Mouse (Mus musculus) regulatory T cell (primary cell): ENCODE measurements around the gene Ccpg1.

Experiments
- in situ Hi-C: fragments of 300-600 bp; cut with MboI, MseI; formaldehyde crosslinking; loops from one replicate; pipeline ENCODE4 v1.15.1; 2025; ENCODE audit warnings: high pct_unique_total_duplicates

Gene Ccpg1

DNA sequence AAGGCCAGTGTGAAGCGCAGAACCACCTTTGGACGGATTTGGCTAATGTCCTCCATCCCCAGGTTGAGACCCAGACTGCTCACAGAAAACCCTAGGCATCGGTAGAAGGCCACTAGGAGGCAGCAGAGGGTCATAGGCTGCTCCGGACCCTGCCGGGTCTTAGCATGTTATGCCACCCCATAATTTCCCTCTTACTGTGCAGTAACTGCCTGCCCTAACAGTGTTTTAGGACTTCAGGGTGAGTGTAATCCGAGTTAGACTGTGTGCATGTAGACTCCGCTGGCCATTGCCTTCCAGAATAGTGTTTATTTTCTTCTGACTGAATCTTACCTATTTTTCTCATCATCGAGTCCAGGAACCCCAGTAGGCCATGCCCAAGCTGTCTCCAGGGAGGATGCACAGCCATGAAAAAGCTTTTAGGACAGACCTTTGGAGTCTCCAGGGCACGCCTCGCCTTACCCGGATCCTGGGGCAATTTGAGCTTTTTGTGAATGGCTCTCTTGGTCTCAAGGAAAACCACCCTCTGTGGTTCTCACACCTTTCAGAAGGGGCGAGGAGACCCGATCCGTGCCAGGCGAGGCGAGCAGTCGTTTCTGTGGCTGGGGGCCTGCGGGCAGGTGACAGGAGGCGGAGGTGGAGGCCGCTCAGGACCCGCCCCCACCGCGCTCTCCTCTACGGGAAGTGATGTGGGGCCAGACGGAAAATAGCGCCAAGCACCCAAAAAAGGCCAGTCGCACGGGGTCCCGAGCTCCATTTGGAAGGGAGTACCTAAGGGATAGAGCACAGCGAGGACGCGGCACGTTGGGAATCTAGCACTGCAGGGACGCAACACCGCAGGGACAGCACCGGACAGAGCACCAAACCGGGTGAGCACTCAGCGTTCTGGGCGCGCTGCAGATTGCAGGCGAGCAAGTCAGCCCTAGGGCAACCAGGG, 59.2 kb downstream of the Ccpg1 start, which contains the start of gene Rab27a:
Gene Rab27a (plus strand): TSS at position 709 of the 934 bp plus-strand sequence.
- in situ Hi-C loops: loop anchor here (5.0 kb wide), 2 partner anchors 48 to 82 kb away; no protein-coding TSS in a partner anchor

GRCm38 (mm10) chr9:73045204-73045603, 60.0 kb downstream of the Ccpg1 start:
- in situ Hi-C loops: no loop called here

DNA sequence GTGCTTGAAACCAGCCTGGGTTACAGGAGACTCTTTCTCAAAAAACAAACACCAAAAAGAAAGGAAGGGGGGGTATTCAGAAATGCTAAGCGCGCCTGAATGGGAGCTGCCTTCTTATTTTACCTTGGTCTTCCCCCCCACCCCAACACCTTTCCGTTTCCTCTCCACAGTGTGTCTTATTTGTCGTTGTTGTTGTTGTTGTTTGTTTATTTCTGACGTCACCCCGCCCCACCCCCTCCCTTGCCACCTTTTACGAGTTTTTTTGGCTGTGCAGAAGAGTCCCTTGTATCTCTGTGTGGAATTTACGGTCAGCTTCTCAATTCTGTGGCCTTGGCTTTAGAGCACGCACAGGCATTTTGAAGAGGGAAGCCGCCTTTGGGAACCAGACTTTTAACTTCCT, 60.5 kb downstream of the Ccpg1 start:
- in situ Hi-C loops: no loop called here

DNA sequence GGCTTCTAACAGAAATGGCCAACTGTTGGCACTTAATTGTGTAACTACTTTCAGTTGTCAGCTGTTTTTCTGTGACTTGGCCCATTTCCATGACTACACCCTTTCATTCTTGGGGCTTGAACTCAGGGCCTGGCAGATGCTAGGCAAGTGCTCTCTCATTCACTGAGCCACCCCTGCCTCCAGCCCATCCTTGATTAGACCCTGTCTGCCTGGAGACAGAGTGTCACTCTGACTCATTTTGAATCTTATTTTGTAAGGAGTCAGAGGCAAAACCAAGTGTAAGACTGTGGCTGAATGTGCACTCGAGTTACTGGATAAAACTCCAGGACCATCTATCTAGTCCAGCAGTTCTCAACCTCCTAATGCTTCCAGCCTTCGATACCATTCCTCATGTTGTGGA, 62.7 kb downstream of the Ccpg1 start:
- in situ Hi-C loops: no loop called here

DNA sequence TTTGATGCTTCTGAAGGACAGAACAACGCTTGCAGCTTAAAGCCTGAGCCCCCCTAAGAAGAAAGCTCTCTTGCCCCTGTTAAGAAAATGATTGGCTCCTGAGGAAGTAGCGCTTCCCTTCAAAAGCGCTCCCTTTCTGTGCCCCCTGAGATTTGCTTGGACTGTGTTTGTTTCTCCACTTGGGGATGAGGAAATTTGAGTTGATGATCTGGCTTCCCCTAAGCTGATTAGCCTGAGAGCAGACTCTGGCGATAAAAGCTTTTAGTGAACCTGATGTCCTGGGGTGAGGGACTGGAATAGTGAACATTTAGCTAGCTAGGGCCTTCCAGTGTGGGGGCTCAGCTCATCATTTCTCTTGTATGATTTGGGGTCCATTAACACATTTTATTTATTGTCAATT, 63.7 kb downstream of the Ccpg1 start:
- in situ Hi-C loops: no loop called here

DNA sequence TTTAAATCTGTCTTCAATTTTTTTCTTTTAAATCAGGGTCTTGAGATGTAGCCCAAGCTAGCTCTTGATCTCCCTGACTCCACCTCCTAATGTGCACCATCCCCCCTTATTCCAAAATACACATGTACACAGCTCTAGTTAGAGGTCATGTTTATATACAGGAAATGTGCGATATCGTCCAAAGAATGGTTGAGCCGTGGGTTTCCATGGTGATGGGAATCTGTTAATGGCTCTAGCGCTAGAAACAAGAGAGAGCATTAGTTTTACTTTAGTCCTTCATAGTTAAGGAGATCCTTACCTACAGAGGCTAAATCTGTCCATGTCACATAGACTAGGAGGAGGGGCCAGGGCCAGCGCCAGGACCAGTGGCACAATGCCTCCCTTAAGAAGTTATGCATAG, 64.6 kb downstream of the Ccpg1 start:
- in situ Hi-C loops: no loop called here

- in situ Hi-C loops: no loop called here
Measured at GRCm38 (mm10) chr9:73050606-73051005, 65.4 kb downstream of the Ccpg1 start.

GRCm38 (mm10) chr9:73055441-73055911, 70.2 kb downstream of the Ccpg1 start:
- in situ Hi-C loops: no loop called here

DNA sequence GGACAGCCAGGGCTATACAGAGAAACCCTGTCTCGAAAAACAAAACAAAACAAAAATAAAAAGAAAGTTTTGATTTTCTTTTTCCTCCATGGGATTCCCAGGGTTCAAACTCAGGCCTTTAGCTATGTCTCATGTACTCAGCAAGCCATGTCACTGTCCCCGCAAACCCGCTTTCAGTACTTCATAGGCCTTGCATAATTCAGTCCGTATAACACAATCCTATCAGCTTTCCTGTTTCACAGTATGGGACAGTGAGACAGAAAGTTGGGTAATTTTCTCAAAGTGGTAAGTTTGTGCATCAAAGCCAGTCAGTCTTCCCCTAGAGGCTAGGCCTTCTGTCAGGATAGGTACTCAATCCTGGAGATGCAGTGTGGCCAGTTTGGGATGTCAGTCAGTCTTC, 74.0 kb downstream of the Ccpg1 start:
- in situ Hi-C loops: no loop called here

- in situ Hi-C loops: no loop called here
Measured at GRCm38 (mm10) chr9:73063621-73064290, 78.5 kb downstream of the Ccpg1 start.
